7 mouse cellular contexts compared by ENCODE assay signal in the genomic region with DNA sequence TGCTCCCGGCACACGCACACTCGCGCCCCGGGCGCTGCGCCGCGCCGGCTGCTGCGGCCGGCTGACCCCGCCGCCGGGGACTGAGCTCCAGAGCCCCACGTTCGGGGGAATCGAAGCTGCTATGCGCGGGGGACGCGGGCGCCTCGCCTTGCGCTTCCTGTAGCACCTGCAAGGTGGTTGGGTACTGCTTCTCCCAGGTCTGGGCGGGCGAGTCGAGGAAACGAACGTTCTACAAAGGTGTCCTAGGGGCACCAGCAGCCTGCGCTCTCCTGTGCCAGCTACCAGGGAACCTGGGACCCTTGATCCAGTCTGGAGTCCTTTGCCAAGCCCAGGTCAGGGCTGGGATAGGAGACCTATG. TPM values are rescaled to one million over a fixed set of nuclear protein-coding genes. Genes with fewer than 3 reads are reported as not detected.
DNase-seq lines count a peak whose midpoint lies in the region; ATAC-seq and TF ChIP-seq lines count a peak whose summit lies in the region.

No protein-coding gene starts in this region.

- TF ChIP-seq POLR2A in lung, adult 2 months (IDR thresholded peaks at IDR 0.05; ENCODE audit: borderline replicate concordance, extremely low read depth, low read depth, low read length) = no peak
- TF ChIP-seq POLR2A in olfactory bulb, adult 2 months (IDR thresholded peaks at IDR 0.05; ENCODE audit: insufficient read depth, low read depth, low read length) = 0 out of 2 replicates have a peak, but pooled peaks have one; percentile 2

- peak overlapping the region; percentile 73 for H3K4me2 ChIP-seq in lung, embryonic 14.5 days
- peak overlapping the region; percentile 93 for H3K4me2 ChIP-seq in forebrain, embryonic 11.5 days (ENCODE audit: low read depth, low read length, severe bottlenecking)

- no peak for TF ChIP-seq CTCF in lung, embryonic 14.5 days (IDR thresholded peaks at IDR 0.05; ENCODE audit: low read depth)
- TF ChIP-seq CTCF in lung, adult 2 months (IDR thresholded peaks at IDR 0.05; ENCODE audit: insufficient read depth, low read length) = no peak
- TF ChIP-seq CTCF in olfactory bulb, adult 2 months (IDR thresholded peaks at IDR 0.05; ENCODE audit: insufficient read depth, low read depth, low read length) = no peak

- H3K4me1 ChIP-seq in lung, embryonic 14.5 days (ENCODE audit: insufficient read depth) = no peaks in the 10 kb centered on the region
- H3K4me1 ChIP-seq in lung, adult 2 months (ENCODE audit: control insufficient read depth, insufficient read depth, low read length) = no peaks in the 10 kb centered on the region
- H3K4me1 ChIP-seq in forebrain, embryonic 11.5 days (replicated peaks; ENCODE audit: control insufficient read depth, insufficient read depth, low read length) = peaks cover 8% of the 10 kb centered on the region; the same call in 1 of the 2 replicates
- H3K4me1 ChIP-seq in limb, embryonic 10.5 days = peaks cover 17% of the 10 kb centered on the region
- peaks cover 22% of the 10 kb centered on the region for H3K4me1 ChIP-seq in olfactory bulb, adult 2 months (ENCODE audit: control insufficient read depth, insufficient read depth, low read length)

- H3K27me3 ChIP-seq in lung, embryonic 14.5 days (ENCODE audit: insufficient read depth, low read length) = peaks cover 55% of the 10 kb centered on the region
- peaks cover 49% of the 10 kb centered on the region for H3K27me3 ChIP-seq in forebrain, embryonic 11.5 days (ENCODE audit: control insufficient read depth, insufficient read depth, low read length)
- H3K27me3 ChIP-seq in limb, embryonic 10.5 days (ENCODE audit: low read depth, poor library complexity, severe bottlenecking) = peaks cover 75% of the 10 kb centered on the region

- no peak for ATAC-seq in lung, embryonic 14.5 days (ENCODE audit: insufficient read depth)
- ATAC-seq in forebrain, embryonic 11.5 days (replicated peaks; ENCODE audit: low FRiP score) = peak; percentile 49; the same call in 1 of the 2 replicates

- H3K9me3 ChIP-seq in lung, embryonic 14.5 days (ENCODE audit: low read depth, low read length) = no peaks in the 10 kb centered on the region
- H3K9me3 ChIP-seq in forebrain, embryonic 11.5 days (ENCODE audit: control insufficient read depth, low read length) = no peaks in the 10 kb centered on the region
- H3K9me3 ChIP-seq in limb, embryonic 10.5 days (replicated peaks) = no peaks in the 10 kb centered on the region

- no peak for DNase-seq in lung, embryonic 14.5 days
- no peak for DNase-seq in lung, adult 2 months
- DNase-seq in forebrain, embryonic 11.5 days (ENCODE audit: low spot score) = peak; percentile 61
- no peak for DNase-seq in limb, embryonic 10.5 days (ENCODE audit: low spot score)
- no peak for DNase-seq in left cerebral cortex, adult 8-10 months (ENCODE audit: low spot score in 2 of 2)
- DNase-seq in gastrocnemius, postnatal 4 days (ENCODE audit: low spot score in 2 of 2) = no peak

- WGBS in lung, embryonic 14.5 days = under 1% methylated on average over 29 of the region's 31 CpGs
- WGBS in lung, adult 2 months = 1% methylated on average over 30 of the region's 31 CpGs
- WGBS in forebrain, embryonic 11.5 days = under 1% methylated on average over 31 of the region's 31 CpGs
- under 1% methylated on average over 31 of the region's 31 CpGs for WGBS in limb, embryonic 10.5 days
- WGBS in olfactory bulb, adult 2 months = 2% methylated on average over 31 of the region's 31 CpGs

- peak overlapping the region; percentile 42 for H3K4me3 ChIP-seq in lung, embryonic 14.5 days (ENCODE audit: low read depth, low read length)
- no peak overlapping the region for H3K4me3 ChIP-seq in lung, adult 2 months (replicated peaks; ENCODE audit: extremely low read depth, low read depth, low read length)
- H3K4me3 ChIP-seq in forebrain, embryonic 11.5 days (ENCODE audit: low read depth, low read length) = peak overlapping the region; percentile 54
- peak overlapping the region; percentile 58 for H3K4me3 ChIP-seq in limb, embryonic 10.5 days
- H3K4me3 ChIP-seq in olfactory bulb, adult 2 months (ENCODE audit: insufficient read depth, low read depth, low read length) = peak overlapping the region; percentile 73

- H3K36me3 ChIP-seq in lung, embryonic 14.5 days (ENCODE audit: insufficient read depth) = no peaks in the 10 kb centered on the region
- H3K36me3 ChIP-seq in forebrain, embryonic 11.5 days (ENCODE audit: control insufficient read depth, insufficient read depth, low read length) = no peaks in the 10 kb centered on the region
- no peaks in the 10 kb centered on the region for H3K36me3 ChIP-seq in limb, embryonic 10.5 days

- H3K27ac ChIP-seq in lung, embryonic 14.5 days (ENCODE audit: low read depth) = no peak overlapping the region
- H3K27ac ChIP-seq in forebrain, embryonic 11.5 days (ENCODE audit: low read depth, low read length) = no peak overlapping the region
- no peak overlapping the region for H3K27ac ChIP-seq in limb, embryonic 10.5 days
- H3K27ac ChIP-seq in olfactory bulb, adult 2 months (ENCODE audit: insufficient read depth, low read depth, low read length) = peak overlapping the region; percentile 22; the same call in 1 of the 2 replicates

- no peak overlapping the region for H3K9ac ChIP-seq in lung, embryonic 14.5 days
- peak overlapping the region; percentile 53 for H3K9ac ChIP-seq in forebrain, embryonic 11.5 days (ENCODE audit: low read length)

RNA-seq across cellular contexts. Expression of a gene that starts 0.3 kb away (rescaled TPM):
- polyA plus RNA-seq in lung, embryonic 14.5 days (2014; fragmentation: Nextera tagmentation; extraction: Ambion mirVana) = 0.07 TPM in 1 of 2 replicates, not detected in the other
- polyA plus RNA-seq in lung, adult 2 months (2012; rRNA removed) = 0.05 TPM in 1 of 2 replicates, not detected in the other
- 0.27 and 0.52 TPM in 2 replicates for polyA plus RNA-seq in forebrain, embryonic 11.5 days (2014; fragmentation: Nextera tagmentation; extraction: Ambion mirVana)
- 0.04 and 0.10 TPM in 2 replicates for polyA plus RNA-seq in limb, embryonic 10.5 days (2016; fragmentation: Nextera tagmentation; extraction: Ambion mirVana)
- not detected in 2 replicates for polyA plus RNA-seq in olfactory bulb, adult 2 months (2012; ENCODE audit: insufficient read depth, insufficient read length, low replicate concordance, missing spikeins)
- 100 to 1,000 TPM; 198 to 214 (median 210) TPM for total RNA-seq in left cerebral cortex, adult 8-10 months (2022)
- under 1 TPM; 0.25 to 0.34 TPM for total RNA-seq in gastrocnemius, postnatal 4 days (2021)

Comparison
In these comparisons a context has a peak if more than half of its experiments do, and no peak if none do; other contexts are left out.
1. RNA of a gene that starts 0.3 kb away (polyA plus RNA-seq): not detected in olfactory bulb, adult 2 months; 0.27 to 0.52 TPM in forebrain, embryonic 11.5 days, 0.04 to 0.10 TPM in limb, embryonic 10.5 days, 0.05 TPM in lung, adult 2 months and 0.07 TPM in lung, embryonic 14.5 days; every median in the first group is over 10 times any median in the second.